Mouse (Mus musculus) heart, embryonic 10.5 days (tissue): ENCODE results near the gene Ms4a6c. TPM values are rescaled to one million over a fixed set of nuclear protein-coding genes. Genes with fewer than 3 reads are reported as not detected.
"Not testable (repeated sequence)": the region's sequence is repeated elsewhere in the genome, so short reads cannot be mapped to it uniquely, and the experiment has no call there.

Source experiments
- DNase-seq: peaks from one replicate; pipeline ENCODE4 v3.0.0-alpha.2; 2017; ENCODE audit warnings: low spot score
- H3K27ac ChIP-seq: fragments of 300-500 bp; sonication (generic); 2 replicates; pipeline ENCODE4 v1.5.1; 2016; ENCODE audit warnings: mild to moderate bottlenecking
- H3K27me3 ChIP-seq: fragments of 300-500 bp; sonication (generic); 2 replicates; pipeline ENCODE4 v1.6.1; 2016; ENCODE audit warnings: mild to moderate bottlenecking; ENCODE audit not compliant: poor library complexity, insufficient read depth, severe bottlenecking
- H3K36me3 ChIP-seq: fragments of 300-500 bp; sonication (generic); 2 replicates; pipeline ENCODE4 v1.6.1; 2016; ENCODE audit warnings: mild to moderate bottlenecking, moderate library complexity
- H3K4me1 ChIP-seq: fragments of 300-500 bp; sonication (generic); 2 replicates; pipeline ENCODE4 v1.6.1; 2016; ENCODE audit warnings: mild to moderate bottlenecking
- H3K4me3 ChIP-seq: fragments of 300-500 bp; sonication (generic); 2 replicates; pipeline ENCODE4 v1.5.1; 2016; ENCODE audit warnings: mild to moderate bottlenecking, moderate library complexity
- H3K9me3 ChIP-seq: fragments of 300-500 bp; sonication (generic); 2 replicates; pipeline ENCODE4 v1.6.1; 2016; ENCODE audit warnings: mild to moderate bottlenecking, moderate library complexity
- WGBS: fragments of 180-500 bp; shearing (Covaris S2); methylation state at CpG from one replicate; pipeline ENCODE4 v1.1.7; 2016; 5-methylcytosine and 5-hydroxymethylcytosine counted together
- polyA plus RNA-seq: library from polyadenylated mRNA; unstranded; fragments of >200 nt; fragmentation: Nextera tagmentation; extraction: Ambion mirVana; gene quantifications from 2 replicates; pipeline ENCODE4 v1.2.1, GENCODE M21; 2016

Ms4a6c gene
- polyA plus RNA-seq, 1 experiment from 2014 or later: 0.49 TPM

DNA sequence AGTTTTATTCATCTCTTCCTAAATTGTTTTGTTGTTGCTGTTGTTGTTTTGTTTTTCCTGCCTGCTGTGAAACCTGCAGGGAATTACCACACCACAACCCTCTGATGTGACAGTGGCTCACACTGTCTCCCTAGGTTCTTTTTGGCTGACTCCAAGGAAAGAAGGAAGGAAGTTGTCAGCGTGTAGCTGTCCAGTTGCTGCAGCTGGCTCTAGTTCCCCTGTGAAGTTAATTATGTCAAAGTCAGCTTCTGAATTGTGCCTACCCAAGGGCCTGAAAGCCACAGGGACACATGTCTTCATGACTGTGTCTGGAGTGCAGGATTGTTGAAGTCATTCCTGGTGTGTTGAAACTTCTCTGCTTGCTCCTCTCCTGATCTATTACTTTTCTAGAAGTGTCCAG, 48.2 kb downstream of the Ms4a6c start:
- 34% methylated on average over 1 of the region's 1 CpGs for WGBS
- H3K4me3 ChIP-seq, H3K27me3 ChIP-seq, DNase-seq, H3K36me3 ChIP-seq, H3K4me1 ChIP-seq, H3K27ac ChIP-seq, H3K9me3 ChIP-seq: not testable (repeated sequence)

GRCm38 (mm10) chr19:11518356-11518755, 49.2 kb downstream of the Ms4a6c start:
- H3K4me3 ChIP-seq, H3K27ac ChIP-seq, H3K27me3 ChIP-seq, H3K4me1 ChIP-seq, H3K9me3 ChIP-seq, DNase-seq, H3K36me3 ChIP-seq: not testable (repeated sequence)
- 74% methylated on average over 2 of the region's 2 CpGs for WGBS

GRCm38 (mm10) chr19:11520146-11520545, 51.0 kb downstream of the Ms4a6c start:
- no peaks in the 10 kb centered on the region for H3K9me3 ChIP-seq
- no peak overlapping the region for H3K4me3 ChIP-seq
- no peaks in the 10 kb centered on the region for H3K27me3 ChIP-seq
- H3K27ac ChIP-seq: no peak overlapping the region
- 79% methylated on average over 3 of the region's 3 CpGs for WGBS
- H3K36me3 ChIP-seq: no peaks in the 10 kb centered on the region
- no peak for DNase-seq
- H3K4me1 ChIP-seq: no peaks in the 10 kb centered on the region

Other genes with a start within 250 kb of the Ms4a6c start
- gene Ms4a12, start 236.9 kb upstream of the Ms4a6c start, polyA plus RNA-seq: not detected in 2 replicates
- gene Ms4a1, start 203.1 kb upstream of the Ms4a6c start, polyA plus RNA-seq: not detected in 2 replicates
- not detected in 2 replicates for gene Ms4a5, start 185.5 kb upstream of the Ms4a6c start, polyA plus RNA-seq
- not detected in 2 replicates for gene Ms4a14, start 154.9 kb upstream of the Ms4a6c start, polyA plus RNA-seq
- gene Ms4a7, start 133.2 kb upstream of the Ms4a6c start, polyA plus RNA-seq: not detected in 2 replicates
- 0.17 and 0.33 TPM in 2 replicates for gene Ms4a4a, start 93.8 kb upstream of the Ms4a6c start, polyA plus RNA-seq
- gene Ms4a4c, start 64.6 kb upstream of the Ms4a6c start, polyA plus RNA-seq: not detected in 2 replicates
- gene Ms4a4b, start 25.8 kb upstream of the Ms4a6c start, polyA plus RNA-seq: not detected in 2 replicates
- gene Gm8369, start 16.6 kb downstream of the Ms4a6c start, polyA plus RNA-seq: not detected in 2 replicates
- 0.18 and 0.72 TPM in 2 replicates for gene Ms4a6b, start 47.1 kb downstream of the Ms4a6c start, polyA plus RNA-seq
- gene Ms4a4d, start 67.4 kb downstream of the Ms4a6c start, polyA plus RNA-seq: 1.0 and 1.1 TPM in 2 replicates
- 0.41 and 0.48 TPM in 2 replicates for gene Ms4a6d, start 135.5 kb downstream of the Ms4a6c start, polyA plus RNA-seq
- 0.16 and 0.31 TPM in 2 replicates for gene Ms4a2, start 154.4 kb downstream of the Ms4a6c start, polyA plus RNA-seq
- not detected in 2 replicates for gene Ms4a3, start 171.5 kb downstream of the Ms4a6c start, polyA plus RNA-seq
- not detected in 2 replicates for gene Oosp2, start 191.2 kb downstream of the Ms4a6c start, polyA plus RNA-seq
- not detected in 2 replicates for gene Oosp1, start 221.8 kb downstream of the Ms4a6c start, polyA plus RNA-seq
- not detected in 2 replicates for gene Oosp3, start 227.7 kb downstream of the Ms4a6c start, polyA plus RNA-seq